Mouse (Mus musculus): ENCODE results near the gene Rpl29. TPM values are rescaled to one million over a fixed set of nuclear protein-coding genes. Genes with fewer than 3 reads are reported as not detected.
A peak's percentile ranks its signal among the peaks of the same experiment; 100 is the strongest.

Rpl29 gene
- polyA plus RNA-seq, 1 experiment from 2014 or later, result 903 TPM

DNA sequence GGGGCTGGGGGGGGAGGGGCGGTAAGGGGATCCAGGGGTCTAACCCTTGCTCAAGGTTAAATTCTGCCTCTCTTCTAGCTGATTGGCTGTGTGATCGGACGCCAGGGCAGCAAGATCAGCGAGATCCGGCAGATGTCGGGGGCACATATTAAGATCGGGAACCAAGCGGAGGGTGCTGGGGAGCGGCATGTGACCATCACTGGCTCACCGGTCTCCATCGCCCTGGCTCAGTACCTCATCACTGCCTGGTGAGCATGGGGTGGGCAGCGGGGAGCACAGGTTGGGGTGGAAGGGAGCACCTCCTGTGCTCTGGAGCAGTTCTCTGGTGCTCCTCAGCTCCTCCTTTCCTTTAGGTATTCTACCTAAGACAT is 33.2 kb downstream of the Rpl29 start:
- Histone ChIP-seq H3K4me1 (replicated peaks; ENCODE audit: control insufficient read depth, insufficient read depth, low read length) (peaks cover 19% of the 10 kb centered on the region), H3K4me2 (replicated peaks; ENCODE audit: low read depth, low read length) (no peak overlapping the region), H3K9ac (ENCODE audit: low read depth, low read length) (no peak overlapping the region), H3K27me3 (ENCODE audit: control insufficient read depth, insufficient read depth, low read length) (no peaks in the 10 kb centered on the region), H3K9me3 (ENCODE audit: control insufficient read depth, low read length) (no peaks in the 10 kb centered on the region), H3K4me3 (ENCODE audit: low read depth, low read length) (no peak overlapping the region), H3K27ac (ENCODE audit: low read depth, low read length) (no peak overlapping the region), H3K36me3 (ENCODE audit: control insufficient read depth, insufficient read depth, low read length) (peaks cover 25% of the 10 kb centered on the region)
- WGBS, result 92% methylated on average over 12 of the region's 12 CpGs
- no peak for DNase-seq (ENCODE audit: low spot score)
- no peak for ATAC-seq (ENCODE audit: low FRiP score)

- WGBS, result 86% methylated on average over 21 of the region's 21 CpGs
- Histone ChIP-seq H3K4me3 (ENCODE audit: low read depth, low read length) (no peak overlapping the region), H3K9ac (ENCODE audit: low read depth, low read length) (no peak overlapping the region), H3K27ac (ENCODE audit: low read depth, low read length) (no peak overlapping the region), H3K36me3 (ENCODE audit: control insufficient read depth, insufficient read depth, low read length) (peaks cover 25% of the 10 kb centered on the region), H3K9me3 (ENCODE audit: control insufficient read depth, low read length) (no peaks in the 10 kb centered on the region), H3K4me1 (replicated peaks; ENCODE audit: control insufficient read depth, insufficient read depth, low read length) (peaks cover 14% of the 10 kb centered on the region; the same call in 1 of the 2 replicates), H3K4me2 (replicated peaks; ENCODE audit: low read depth, low read length) (0 out of 2 replicates have a peak overlapping the region, but pooled peaks have one; percentile 7), H3K27me3 (ENCODE audit: control insufficient read depth, insufficient read depth, low read length) (no peaks in the 10 kb centered on the region)
- DNase-seq (ENCODE audit: low spot score), result no peak
- no peak for ATAC-seq (ENCODE audit: low FRiP score)
These were observed 34.1 kb downstream of the Rpl29 start for GRCm38 (mm10) chr9:106463122-106464063.

DNA sequence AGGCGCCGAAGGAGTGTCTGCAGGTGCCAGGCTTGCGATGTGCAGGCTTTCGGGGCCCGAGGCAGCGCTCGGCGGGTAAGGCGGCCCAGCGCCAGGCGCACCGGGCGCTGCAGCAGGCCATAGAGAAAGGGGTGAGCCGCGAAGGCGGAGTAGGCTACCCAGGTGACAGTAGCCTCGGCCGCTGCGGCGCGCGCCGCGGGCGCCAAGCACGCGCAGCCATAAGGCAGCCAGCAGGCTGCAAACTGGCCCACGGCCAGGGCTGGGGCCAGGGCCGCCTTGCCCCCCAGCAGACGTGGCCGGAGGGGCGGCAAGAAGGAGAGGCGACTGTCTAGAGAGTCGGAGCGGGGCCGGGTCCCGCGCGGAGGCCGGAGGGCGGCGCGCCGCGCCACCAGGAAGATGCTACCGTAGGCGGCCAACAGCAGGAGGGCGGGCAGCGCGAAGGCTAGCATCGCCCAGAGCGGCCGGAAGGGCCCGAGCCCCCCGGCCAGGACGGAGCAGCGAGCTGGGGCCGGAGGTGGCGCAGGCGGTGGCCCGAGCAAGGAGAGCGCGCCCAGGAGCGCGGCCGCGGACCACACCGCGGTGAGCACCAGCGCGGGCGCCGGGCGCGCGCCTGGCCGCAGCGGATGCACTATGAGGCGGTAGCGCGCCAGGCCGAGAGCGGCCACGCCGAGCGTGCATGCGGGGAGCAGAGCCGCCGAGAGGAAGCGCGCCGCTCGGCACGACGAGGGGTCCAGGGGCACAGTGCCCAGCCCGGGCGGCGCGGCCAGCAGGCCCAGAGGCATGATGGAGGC is 35.7 kb downstream of the Rpl29 start:
- no peaks in the 10 kb centered on the region for H3K9me3 ChIP-seq (ENCODE audit: control insufficient read depth, low read length)
- peak overlapping the region; percentile 43 for H3K4me3 ChIP-seq (ENCODE audit: low read depth, low read length)
- peaks cover 14% of the 10 kb centered on the region; the same call in 1 of the 2 replicates for H3K4me1 ChIP-seq (replicated peaks; ENCODE audit: control insufficient read depth, insufficient read depth, low read length)
- H3K36me3 ChIP-seq (ENCODE audit: control insufficient read depth, insufficient read depth, low read length), result peaks cover 23% of the 10 kb centered on the region
- no peaks in the 10 kb centered on the region for H3K27me3 ChIP-seq (ENCODE audit: control insufficient read depth, insufficient read depth, low read length)
- DNase-seq (ENCODE audit: low spot score), result peak; percentile 78
- H3K4me2 ChIP-seq (replicated peaks; ENCODE audit: low read depth, low read length), result peak overlapping the region; percentile 95
- WGBS, result 1% methylated on average over 89 of the region's 99 CpGs
- H3K9ac ChIP-seq (ENCODE audit: low read depth, low read length), result peak overlapping the region; percentile 68
- peak; percentile 82 for ATAC-seq (ENCODE audit: low FRiP score)
- H3K27ac ChIP-seq (ENCODE audit: low read depth, low read length), result peak overlapping the region; percentile 60; the same call in 1 of the 2 replicates

GRCm38 (mm10) chr9:106465571-106466200 is 36.4 kb downstream of the Rpl29 start, which contains the start of gene Gpr62:
Gpr62 (minus strand) TSS chr9:106465938.
- peaks cover 18% of the 10 kb centered on the region for H3K36me3 ChIP-seq (ENCODE audit: control insufficient read depth, insufficient read depth, low read length)
- ATAC-seq (ENCODE audit: low FRiP score), result peak; percentile 9
- peak within 1 kb of the TSS; percentile 68 for H3K9ac ChIP-seq (ENCODE audit: low read depth, low read length)
- peak within 1 kb of the TSS; percentile 95 for H3K4me2 ChIP-seq (replicated peaks; ENCODE audit: low read depth, low read length)
- H3K4me1 ChIP-seq (replicated peaks; ENCODE audit: control insufficient read depth, insufficient read depth, low read length), result peaks cover 14% of the 10 kb centered on the region; the same call in 1 of the 2 replicates
- peak within 1 kb of the TSS; percentile 60; the same call in 1 of the 2 replicates for H3K27ac ChIP-seq (ENCODE audit: low read depth, low read length)
- no peak for DNase-seq (ENCODE audit: low spot score)
- peak within 1 kb of the TSS; percentile 43 for H3K4me3 ChIP-seq (ENCODE audit: low read depth, low read length)
- no peaks in the 10 kb centered on the region for H3K27me3 ChIP-seq (ENCODE audit: control insufficient read depth, insufficient read depth, low read length)
- no peaks in the 10 kb centered on the region for H3K9me3 ChIP-seq (ENCODE audit: control insufficient read depth, low read length)
- WGBS, result 28% methylated on average over 26 of the region's 26 CpGs

DNA sequence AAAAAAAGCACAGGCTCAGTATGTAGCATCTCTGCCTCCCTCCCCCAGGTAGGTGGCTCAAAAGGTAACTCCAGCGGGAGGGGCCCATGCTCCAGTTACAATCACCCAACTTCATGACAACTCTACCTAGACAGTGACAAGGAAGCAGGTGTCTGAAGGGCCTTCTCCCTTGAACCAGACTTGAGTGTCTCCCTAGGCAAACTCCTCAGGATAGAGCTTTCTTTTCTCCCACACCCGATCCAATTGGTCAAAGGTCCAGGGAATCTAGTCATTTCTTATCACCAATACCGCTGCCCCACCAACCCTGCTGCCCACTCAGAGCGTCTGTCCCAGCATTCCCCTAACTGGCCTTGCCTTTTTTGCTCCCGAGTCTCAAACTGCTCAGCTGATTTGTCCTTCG is 37.5 kb downstream of the Rpl29 start:
- Histone ChIP-seq H3K27ac (ENCODE audit: low read depth, low read length) (no peak overlapping the region), H3K4me3 (ENCODE audit: low read depth, low read length) (no peak overlapping the region), H3K4me2 (replicated peaks; ENCODE audit: low read depth, low read length) (no peak overlapping the region), H3K27me3 (ENCODE audit: control insufficient read depth, insufficient read depth, low read length) (no peaks in the 10 kb centered on the region), H3K9me3 (ENCODE audit: control insufficient read depth, low read length) (no peaks in the 10 kb centered on the region), H3K4me1 (replicated peaks; ENCODE audit: control insufficient read depth, insufficient read depth, low read length) (peaks cover 16% of the 10 kb centered on the region; the same call in 1 of the 2 replicates), H3K9ac (ENCODE audit: low read depth, low read length) (no peak overlapping the region), H3K36me3 (ENCODE audit: control insufficient read depth, insufficient read depth, low read length) (peaks cover 12% of the 10 kb centered on the region; the same call in 1 of the 2 replicates)
- no peak for DNase-seq (ENCODE audit: low spot score)
- ATAC-seq (ENCODE audit: low FRiP score), result no peak
- whole genome bisulfite sequencing, result 95% methylated on average over 6 of the region's 6 CpGs

- no peak for ATAC-seq (ENCODE audit: low FRiP score)
- Histone ChIP-seq H3K4me2 (replicated peaks; ENCODE audit: low read depth, low read length) (no peak overlapping the region), H3K27me3 (ENCODE audit: control insufficient read depth, insufficient read depth, low read length) (no peaks in the 10 kb centered on the region), H3K27ac (ENCODE audit: low read depth, low read length) (no peak overlapping the region), H3K9ac (ENCODE audit: low read depth, low read length) (no peak overlapping the region), H3K36me3 (ENCODE audit: control insufficient read depth, insufficient read depth, low read length) (peaks cover 7% of the 10 kb centered on the region; the same call in 1 of the 2 replicates), H3K9me3 (ENCODE audit: control insufficient read depth, low read length) (no peaks in the 10 kb centered on the region), H3K4me3 (ENCODE audit: low read depth, low read length) (no peak overlapping the region), H3K4me1 (replicated peaks; ENCODE audit: control insufficient read depth, insufficient read depth, low read length) (peaks cover 17% of the 10 kb centered on the region; the same call in 1 of the 2 replicates)
- no peak for DNase-seq (ENCODE audit: low spot score)
- 84% methylated on average over 7 of the region's 7 CpGs for WGBS
These were observed 38.5 kb downstream of the Rpl29 start for GRCm38 (mm10) chr9:106467746-106468145.

DNA sequence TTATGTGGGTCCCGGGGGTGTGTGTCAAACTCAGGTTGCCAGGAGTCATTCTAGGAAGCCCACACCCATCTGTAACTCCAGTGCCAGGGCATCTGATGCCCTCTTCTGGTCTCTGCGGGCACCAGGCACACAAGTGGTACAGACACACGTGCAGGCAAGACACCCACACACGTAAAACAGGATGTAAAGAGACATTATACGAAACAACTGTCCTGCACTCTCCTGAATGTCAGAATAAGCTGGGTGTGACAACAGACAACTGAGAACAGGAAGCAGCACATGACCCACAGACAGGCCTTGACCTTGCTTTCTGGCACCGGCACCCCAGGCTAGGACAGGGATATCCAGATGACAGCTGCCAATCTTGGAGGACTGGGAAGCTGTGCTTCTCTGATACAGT is 40.1 kb downstream of the Rpl29 start:
- DNase-seq (ENCODE audit: low spot score), result no peak
- no peak overlapping the region for H3K27ac ChIP-seq (ENCODE audit: low read depth, low read length)
- no peak overlapping the region for H3K9ac ChIP-seq (ENCODE audit: low read depth, low read length)
- H3K9me3 ChIP-seq (ENCODE audit: control insufficient read depth, low read length), result no peaks in the 10 kb centered on the region
- ATAC-seq (ENCODE audit: low FRiP score), result no peak
- H3K27me3 ChIP-seq (ENCODE audit: control insufficient read depth, insufficient read depth, low read length), result no peaks in the 10 kb centered on the region
- no peaks in the 10 kb centered on the region for H3K36me3 ChIP-seq (ENCODE audit: control insufficient read depth, insufficient read depth, low read length)
- no peak overlapping the region for H3K4me3 ChIP-seq (ENCODE audit: low read depth, low read length)
- peaks cover 14% of the 10 kb centered on the region; the same call in 1 of the 2 replicates for H3K4me1 ChIP-seq (replicated peaks; ENCODE audit: control insufficient read depth, insufficient read depth, low read length)
- WGBS, result 73% methylated on average over 6 of the region's 6 CpGs
- H3K4me2 ChIP-seq (replicated peaks; ENCODE audit: low read depth, low read length), result no peak overlapping the region

DNA sequence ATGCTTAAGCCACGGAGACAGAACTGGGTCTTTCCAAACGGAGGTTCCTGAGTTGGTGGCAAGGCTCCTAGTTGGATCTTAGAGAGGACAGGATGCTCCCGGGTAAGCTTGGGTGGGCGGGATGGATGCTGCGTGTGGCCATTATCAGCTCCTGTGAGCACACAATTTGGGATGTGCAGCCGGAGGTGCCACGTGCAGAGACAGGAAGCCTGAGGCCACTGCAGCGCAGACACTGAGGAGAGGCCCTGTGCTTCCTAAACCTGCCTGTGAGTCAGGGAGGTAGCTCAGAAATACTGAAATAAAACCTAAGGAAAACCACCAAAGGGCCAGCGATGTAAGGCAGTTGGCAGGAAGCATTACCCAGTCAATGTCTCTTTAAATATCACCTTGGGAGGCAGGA is 40.5 kb downstream of the Rpl29 start:
- H3K4me2 ChIP-seq (replicated peaks; ENCODE audit: low read depth, low read length), result no peak overlapping the region
- H3K9ac ChIP-seq (ENCODE audit: low read depth, low read length), result no peak overlapping the region
- ATAC-seq (ENCODE audit: low FRiP score) (no peak), DNase-seq (ENCODE audit: low spot score) (no peak)
- no peaks in the 10 kb centered on the region for H3K9me3 ChIP-seq (ENCODE audit: control insufficient read depth, low read length)
- WGBS, result 74% methylated on average over 9 of the region's 9 CpGs
- no peak overlapping the region for H3K27ac ChIP-seq (ENCODE audit: low read depth, low read length)
- H3K27me3 ChIP-seq (ENCODE audit: control insufficient read depth, insufficient read depth, low read length), result no peaks in the 10 kb centered on the region
- 0 out of 2 replicates have a peak, but pooled peaks cover 10% of the 10 kb centered on the region for H3K4me1 ChIP-seq (replicated peaks; ENCODE audit: control insufficient read depth, insufficient read depth, low read length)
- no peaks in the 10 kb centered on the region for H3K36me3 ChIP-seq (ENCODE audit: control insufficient read depth, insufficient read depth, low read length)
- H3K4me3 ChIP-seq (ENCODE audit: low read depth, low read length), result no peak overlapping the region
